Mouse (Mus musculus): ENCODE data around the gene Shc4.

The Shc4 gene

GRCm38 (mm10) chr2:125685441-125686150, 38.4 kb downstream of the Shc4 start:
- in situ Hi-C loops (cut with MboI; ENCODE audit: unreplicated experiment in 2 of 2) = no loop called here

GRCm38 (mm10) chr2:125684559-125685440, 39.1 kb downstream of the Shc4 start:
- in situ Hi-C loops (cut with MboI; ENCODE audit: unreplicated experiment in 2 of 2) = no loop called here

GRCm38 (mm10) chr2:125683895-125684294, 40.1 kb downstream of the Shc4 start:
- in situ Hi-C loops (cut with MboI; ENCODE audit: unreplicated experiment in 2 of 2) = no loop called here

GRCm38 (mm10) chr2:125681811-125682210, 42.1 kb downstream of the Shc4 start:
- in situ Hi-C loops (cut with MboI; ENCODE audit: unreplicated experiment in 2 of 2) = no loop called here

- in situ Hi-C loops (cut with MboI; ENCODE audit: unreplicated experiment in 2 of 2) = loop anchor here (25.0 kb wide), 2 partner anchors 489 to 839 kb away; partner anchors contain the start of genes Atp8b4 (in 1 of the 2), Dtwd1 (in 1 of the 2) and Fam227b (in 1 of the 2)
These were observed 50.9 kb downstream of the Shc4 start, which contains the start of gene Eid1 for GRCm38 (mm10) chr2:125672957-125673631. Eid1 (plus strand) TSS chr2:125673095.

GRCm38 (mm10) chr2:125672568-125672956, 51.4 kb downstream of the Shc4 start:
- in situ Hi-C loops (cut with MboI; ENCODE audit: unreplicated experiment in 2 of 2) = loop anchor here (25.0 kb wide), 2 partner anchors 490 to 840 kb away; partner anchors contain the start of genes Atp8b4 (in 1 of the 2), Dtwd1 (in 1 of the 2) and Fam227b (in 1 of the 2)

GRCm38 (mm10) chr2:125670846-125671245, 53.1 kb downstream of the Shc4 start:
- in situ Hi-C loops (cut with MboI; ENCODE audit: unreplicated experiment in 2 of 2) = loop anchor here (25.0 kb wide), 2 partner anchors 491 to 841 kb away; partner anchors contain the start of genes Atp8b4 (in 1 of the 2), Dtwd1 (in 1 of the 2) and Fam227b (in 1 of the 2)

- in situ Hi-C loops (cut with MboI; ENCODE audit: unreplicated experiment in 2 of 2) = loop anchor here (10.0 to 25.0 kb wide), 3 partner anchors 197 to 845 kb away; partner anchors contain the start of genes Atp8b4 (in 1 of the 2), Dtwd1 (in 1 of the 2) and Fam227b (in 1 of the 2)
These were observed 56.2 kb downstream of the Shc4 start for GRCm38 (mm10) chr2:125667721-125668120.

GRCm38 (mm10) chr2:125667184-125667583, 56.8 kb downstream of the Shc4 start:
- in situ Hi-C loops (cut with MboI; ENCODE audit: unreplicated experiment in 2 of 2) = loop anchor here (10.0 to 25.0 kb wide), 3 partner anchors 198 to 845 kb away; partner anchors contain the start of genes Atp8b4 (in 1 of the 2), Dtwd1 (in 1 of the 2) and Fam227b (in 1 of the 2)

- in situ Hi-C loops (cut with MboI; ENCODE audit: unreplicated experiment in 2 of 2) = loop anchor here (10.0 to 25.0 kb wide), 3 partner anchors 198 to 846 kb away; partner anchors contain the start of genes Atp8b4 (in 1 of the 2), Dtwd1 (in 1 of the 2) and Fam227b (in 1 of the 2)
These were observed 57.3 kb downstream of the Shc4 start for GRCm38 (mm10) chr2:125666668-125667067.

GRCm38 (mm10) chr2:125665909-125666308, 58.0 kb downstream of the Shc4 start:
- in situ Hi-C loops (cut with MboI; ENCODE audit: unreplicated experiment in 2 of 2) = loop anchor here (10.0 to 25.0 kb wide), 3 partner anchors 199 to 846 kb away; partner anchors contain the start of genes Atp8b4 (in 1 of the 2), Dtwd1 (in 1 of the 2) and Fam227b (in 1 of the 2)

GRCm38 (mm10) chr2:125665213-125665612, 58.7 kb downstream of the Shc4 start:
- in situ Hi-C loops (cut with MboI; ENCODE audit: unreplicated experiment in 2 of 2) = loop anchor here (10.0 to 25.0 kb wide), 3 partner anchors 200 to 847 kb away; partner anchors contain the start of genes Atp8b4 (in 1 of the 2), Dtwd1 (in 1 of the 2) and Fam227b (in 1 of the 2)

- in situ Hi-C loops (cut with MboI; ENCODE audit: unreplicated experiment in 2 of 2) = loop anchor here (5.0 to 25.0 kb wide), 5 partner anchors 65 to 860 kb away; partner anchors contain the start of genes Atp8b4 (in 1 of the 2), Dtwd1 (in 1 of the 2) and Fam227b (in 1 of the 2)
These were observed 61.4 kb downstream of the Shc4 start for GRCm38 (mm10) chr2:125662517-125662916.

- in situ Hi-C loops (cut with MboI; ENCODE audit: unreplicated experiment in 2 of 2) = loop anchor here (5.0 to 25.0 kb wide), 5 partner anchors 66 to 861 kb away; partner anchors contain the start of genes Atp8b4 (in 1 of the 2), Dtwd1 (in 1 of the 2) and Fam227b (in 1 of the 2)
These were observed 62.8 kb downstream of the Shc4 start for GRCm38 (mm10) chr2:125661156-125661555.

GRCm38 (mm10) chr2:125660537-125661130, 63.3 kb downstream of the Shc4 start:
- in situ Hi-C loops (cut with MboI; ENCODE audit: unreplicated experiment in 2 of 2) = loop anchor here (5.0 to 25.0 kb wide), 5 partner anchors 67 to 862 kb away; partner anchors contain the start of genes Atp8b4 (in 1 of the 2), Dtwd1 (in 1 of the 2) and Fam227b (in 1 of the 2)

GRCm38 (mm10) chr2:125659823-125660536, 64.0 kb downstream of the Shc4 start:
- in situ Hi-C loops (cut with MboI; ENCODE audit: unreplicated experiment in 2 of 2) = loop anchor here (5.0 to 25.0 kb wide), 8 partner anchors 67 to 862 kb away; partner anchors contain the start of genes Atp8b4 (in 1 of the 2), Dtwd1 (in 1 of the 2), Fam227b (in 1 of the 2) and Fgf7 (in 1 of the 2)

GRCm38 (mm10) chr2:125655391-125655790, 68.6 kb downstream of the Shc4 start:
- in situ Hi-C loops (cut with MboI; ENCODE audit: unreplicated experiment in 2 of 2) = loop anchor here (5.0 to 25.0 kb wide), 5 partner anchors 377 to 857 kb away; partner anchors contain the start of genes Atp8b4 (in 1 of the 2), Dtwd1 (in 1 of the 2), Fam227b (in 1 of the 2) and Fgf7 (in 1 of the 2)

GRCm38 (mm10) chr2:125653286-125653685, 70.7 kb downstream of the Shc4 start:
- in situ Hi-C loops (cut with MboI; ENCODE audit: unreplicated experiment in 2 of 2) = loop anchor here (25.0 kb wide), 2 partner anchors 509 to 859 kb away; partner anchors contain the start of genes Atp8b4 (in 1 of the 2), Dtwd1 (in 1 of the 2) and Fam227b (in 1 of the 2)
